Mouse (Mus musculus) olfactory bulb, adult 2 months (tissue): Measurements from ENCODE around the gene Chit1. TPM values are rescaled to one million over a fixed set of nuclear protein-coding genes. Genes with fewer than 3 reads are reported as not detected.

Source experiments
- H3K27ac ChIP-seq: fragments of 200-500 bp; 2 replicates; pipeline ENCODE4 v1.5.1; 2012; ENCODE audit warnings: low read depth, low read length; ENCODE audit not compliant: insufficient read depth
- H3K4me1 ChIP-seq: fragments of 200-500 bp; 2 replicates; pipeline ENCODE4 v1.6.1; 2012; ENCODE audit warnings: low read length; ENCODE audit not compliant: control insufficient read depth, insufficient read depth
- H3K4me3 ChIP-seq: fragments of 200-500 bp; 2 replicates; pipeline ENCODE4 v1.5.1; 2012; ENCODE audit warnings: mild to moderate bottlenecking, low read depth, low read length, moderate library complexity; ENCODE audit not compliant: insufficient read depth
- CTCF ChIP-seq: fragments of 200-500 bp; IDR thresholded peaks from 2 replicates; pipeline ENCODE4 v1.5.1; 2012; ENCODE audit warnings: low read depth, mild to moderate bottlenecking, low read length, moderate library complexity; ENCODE audit not compliant: insufficient read depth
- POLR2A ChIP-seq: fragments of 200-500 bp; IDR thresholded peaks from 2 replicates; pipeline ENCODE4 v1.6.1; 2012; ENCODE audit warnings: mild to moderate bottlenecking, low read depth, low read length, moderate library complexity; ENCODE audit not compliant: insufficient read depth
- WGBS: fragments of 180-500 bp; shearing (Covaris S2); methylation state at CpG from one replicate; pipeline ENCODE4 v1.1.7; 2018; 5-methylcytosine and 5-hydroxymethylcytosine counted together
- polyA plus RNA-seq: library from polyadenylated mRNA; stranded (reverse); fragments of >200 nt; gene quantifications from 2 replicates; pipeline ENCODE4 v1.2.4, GENCODE M21; 2012; ENCODE audit warnings: low replicate concordance; ENCODE audit not compliant: missing spikeins, insufficient read depth, insufficient read length

The Chit1 gene
- polyA plus RNA-seq, 1 experiment = not detected

DNA sequence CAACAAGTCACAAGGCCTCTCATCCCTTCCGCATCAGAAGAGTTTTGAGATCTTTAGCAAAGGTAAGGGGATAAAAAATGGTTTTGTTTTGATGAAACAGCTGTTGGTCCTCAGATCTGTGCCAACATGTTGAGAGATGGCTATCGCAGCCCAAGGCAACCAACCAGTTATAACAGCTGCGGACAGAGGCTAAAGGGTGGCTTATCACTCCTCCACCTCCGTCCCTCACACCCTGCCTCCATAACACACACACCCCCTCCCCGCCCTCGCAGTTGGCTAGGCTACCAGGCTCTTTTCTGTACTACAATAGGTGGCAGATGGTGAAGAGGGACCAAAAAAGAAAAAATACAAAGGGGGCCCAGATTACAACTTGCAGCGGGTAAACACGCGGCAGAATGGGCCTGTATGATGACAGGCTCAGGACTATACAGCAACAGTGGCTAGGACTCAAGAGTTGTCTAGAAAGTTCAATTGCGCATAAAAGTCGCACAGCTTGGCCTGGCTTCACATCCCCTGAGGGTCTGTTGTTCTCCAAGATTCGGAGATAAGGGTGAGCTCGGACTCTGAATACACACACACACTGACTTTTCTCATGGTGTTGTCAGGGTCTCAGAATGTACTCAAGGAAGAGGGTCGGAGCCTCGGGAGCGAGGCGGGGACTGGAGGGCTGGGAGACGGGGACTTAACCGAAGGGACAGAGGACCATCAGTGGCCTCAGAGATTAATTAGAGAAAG lies 32.8 kb upstream of the Chit1 start:
- WGBS = 3% methylated on average over 19 of the region's 19 CpGs
- TF ChIP-seq CTCF (no peak), POLR2A (no peak)
- H3K4me1 ChIP-seq = peaks cover 43% of the 10 kb centered on the region

DNA sequence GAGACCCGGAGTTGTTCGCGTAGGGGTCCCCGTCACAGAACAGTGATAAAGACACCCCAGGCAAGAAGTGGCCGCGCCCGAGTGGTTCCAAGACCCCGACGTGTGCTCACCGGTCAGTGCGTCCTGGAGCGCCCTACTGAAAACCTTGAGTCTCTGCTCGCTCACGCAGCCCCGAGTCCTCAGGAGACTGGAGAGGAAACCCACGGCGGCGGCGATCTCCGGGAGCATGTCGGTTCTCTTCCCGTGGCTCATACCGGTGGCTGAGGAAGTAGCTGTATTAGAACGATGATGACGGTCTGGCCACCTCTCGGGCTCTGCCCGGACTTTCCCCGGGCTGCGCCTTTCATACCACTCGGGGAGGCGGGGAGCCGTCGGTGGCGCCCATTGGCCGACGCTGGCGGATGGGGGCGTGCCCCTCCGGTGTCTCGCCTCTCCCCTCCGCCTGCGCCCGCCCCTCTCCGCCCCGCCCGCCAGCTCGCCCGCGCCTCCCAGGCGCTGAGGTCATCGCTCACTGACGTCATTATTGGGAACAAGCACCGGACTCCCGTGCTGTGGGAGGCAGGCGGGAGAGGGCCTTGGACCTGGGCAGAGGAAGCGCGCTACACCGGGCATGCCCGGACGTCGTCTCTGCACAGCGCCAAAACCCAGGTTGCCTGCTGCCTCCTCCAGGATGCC lies 32.1 kb upstream of the Chit1 start, which contains the start of gene Btg2:
Gene Btg2 (minus strand): TSS at position 319 of the 675 bp plus-strand sequence.
- peaks cover 50% of the 10 kb centered on the region for H3K4me1 ChIP-seq
- H3K27ac ChIP-seq = peak within 1 kb of the TSS; percentile 92
- WGBS = under 1% methylated on average over 55 of the region's 62 CpGs
- H3K4me3 ChIP-seq = peak within 1 kb of the TSS; percentile 88
- TF ChIP-seq CTCF = no peak
- TF ChIP-seq POLR2A = peak; percentile 100

More for the DNA sequence above, 32.8 kb upstream of the Chit1 start:
- Histone ChIP-seq H3K4me3 (peak overlapping the region; percentile 88), H3K27ac (peak overlapping the region; percentile 84)

DNA sequence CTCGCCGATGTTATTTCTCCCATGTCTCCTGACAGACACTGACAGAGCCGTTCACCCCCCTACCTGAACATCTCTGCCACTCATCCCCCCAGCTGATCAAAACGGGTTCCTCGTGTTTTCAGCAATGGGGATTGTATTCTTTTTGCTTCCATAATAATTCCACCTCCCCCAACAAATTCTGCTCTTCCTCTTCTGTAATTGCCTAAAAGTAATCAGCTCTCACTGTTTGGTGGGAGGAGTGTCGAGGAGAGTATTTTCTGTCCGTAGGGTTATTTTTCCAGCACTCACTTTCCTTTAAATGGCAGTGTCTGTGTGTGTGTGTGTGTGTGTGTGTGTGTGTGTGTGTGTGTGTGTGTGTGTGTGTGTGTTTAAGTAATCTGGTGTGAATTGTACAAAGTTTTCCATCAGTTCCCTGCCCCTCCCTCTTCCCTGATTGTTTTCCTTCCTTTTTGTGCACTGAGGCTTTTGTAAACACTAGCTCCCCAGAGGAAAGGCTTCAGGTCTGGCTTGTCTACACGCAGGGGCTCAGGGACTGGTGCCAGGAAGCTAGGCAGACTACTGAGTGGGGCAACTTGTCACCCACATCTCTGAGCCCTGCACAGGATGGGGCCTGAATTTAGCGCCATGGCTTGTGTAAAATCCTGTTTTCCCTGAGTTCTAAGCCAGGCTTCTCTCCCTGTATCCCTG lies 31.4 kb upstream of the Chit1 start:
- Histone ChIP-seq H3K27ac (peak overlapping the region; percentile 92), H3K4me3 (peak overlapping the region; percentile 88), H3K4me1 (peaks cover 49% of the 10 kb centered on the region)
- TF ChIP-seq POLR2A (no peak), CTCF (no peak)
- WGBS = 3% methylated on average over 9 of the region's 9 CpGs

DNA sequence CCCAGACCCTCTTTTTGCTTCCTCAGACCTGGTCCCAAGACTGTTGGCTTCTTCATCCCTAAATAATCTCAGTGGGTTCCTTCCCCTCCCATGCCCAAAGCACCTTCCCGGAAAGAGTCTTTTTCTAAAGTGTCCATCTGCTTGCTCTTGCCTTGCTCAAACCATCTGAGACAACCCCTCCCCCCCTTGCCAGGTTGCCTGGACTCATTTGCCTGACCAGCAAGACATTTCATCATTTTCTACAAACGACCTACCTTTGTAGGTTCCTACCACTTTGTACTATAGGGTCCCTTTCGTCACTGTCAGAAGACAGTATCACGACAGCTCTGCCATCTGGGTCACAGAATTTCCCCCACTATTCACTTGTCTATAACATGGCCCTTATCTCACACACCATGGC lies 30.6 kb upstream of the Chit1 start:
- Histone ChIP-seq H3K4me1 (peaks cover 47% of the 10 kb centered on the region), H3K4me3 (no peak overlapping the region), H3K27ac (0 out of 2 replicates have a peak overlapping the region, but pooled peaks have one; percentile 92)
- WGBS = 93% methylated on average over 4 of the region's 4 CpGs
- TF ChIP-seq CTCF (no peak), POLR2A (no peak)

DNA sequence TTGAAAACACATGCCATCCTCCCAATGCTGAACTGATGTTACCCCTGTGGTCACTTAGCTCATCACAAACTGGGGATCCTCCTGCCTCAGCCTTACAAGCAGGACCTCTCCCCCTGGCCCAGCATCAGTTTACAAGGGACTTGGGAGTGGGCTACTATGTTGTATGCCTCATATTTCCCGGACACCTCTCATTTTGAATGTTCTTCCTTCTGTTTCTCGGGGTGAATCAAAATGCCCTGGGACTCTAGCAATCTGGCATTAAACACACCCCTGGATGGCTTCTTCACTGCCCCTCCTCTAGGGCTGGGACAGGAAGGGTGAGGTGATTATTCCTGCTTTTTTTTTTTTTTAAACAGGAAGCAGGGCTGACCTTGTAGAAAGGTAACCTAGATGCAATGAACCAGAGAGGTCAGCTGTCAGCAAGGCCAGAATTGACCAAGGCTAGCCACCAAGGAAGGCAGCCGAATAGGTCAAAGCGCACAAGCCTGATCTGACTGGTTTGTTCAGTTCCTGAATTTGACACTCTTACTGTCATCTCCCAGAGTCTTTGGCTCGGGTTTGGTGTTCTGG lies 30.1 kb upstream of the Chit1 start:
- Histone ChIP-seq H3K4me1 (peaks cover 43% of the 10 kb centered on the region), H3K27ac (no peak overlapping the region), H3K4me3 (no peak overlapping the region)
- 93% methylated on average over 5 of the region's 5 CpGs for WGBS
- TF ChIP-seq POLR2A (no peak), CTCF (no peak)

DNA sequence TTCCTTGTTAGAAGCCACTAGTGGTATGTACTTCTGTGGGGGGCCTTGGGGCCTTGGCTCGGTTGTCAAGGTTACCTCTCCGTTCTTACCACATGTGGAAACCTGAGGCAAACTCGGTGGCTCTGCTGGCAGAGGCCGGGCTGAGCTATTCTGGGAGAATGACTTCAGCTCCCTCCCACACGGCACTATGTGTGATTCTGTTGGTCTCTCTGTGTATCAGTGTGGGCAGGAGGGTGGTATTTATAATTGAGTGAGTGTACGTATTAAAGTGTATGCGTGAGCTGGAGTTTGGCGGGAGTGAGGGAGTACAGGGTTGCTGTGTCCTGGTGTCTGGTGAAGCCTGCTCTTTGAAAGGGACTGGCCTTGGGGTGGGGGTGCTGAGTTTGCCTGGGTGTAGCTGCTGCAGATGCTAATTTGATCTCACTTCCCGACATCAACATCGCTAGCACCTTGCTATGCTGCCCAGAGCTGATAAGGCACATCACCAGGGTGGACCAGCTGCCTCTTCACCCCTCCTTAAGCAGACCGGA lies 28.0 kb upstream of the Chit1 start:
- WGBS = 28% methylated on average over 11 of the region's 11 CpGs
- H3K27ac ChIP-seq = peak overlapping the region; percentile 92
- peaks cover 32% of the 10 kb centered on the region for H3K4me1 ChIP-seq
- H3K4me3 ChIP-seq = no peak overlapping the region
- TF ChIP-seq POLR2A = no peak
- no peak for TF ChIP-seq CTCF

DNA sequence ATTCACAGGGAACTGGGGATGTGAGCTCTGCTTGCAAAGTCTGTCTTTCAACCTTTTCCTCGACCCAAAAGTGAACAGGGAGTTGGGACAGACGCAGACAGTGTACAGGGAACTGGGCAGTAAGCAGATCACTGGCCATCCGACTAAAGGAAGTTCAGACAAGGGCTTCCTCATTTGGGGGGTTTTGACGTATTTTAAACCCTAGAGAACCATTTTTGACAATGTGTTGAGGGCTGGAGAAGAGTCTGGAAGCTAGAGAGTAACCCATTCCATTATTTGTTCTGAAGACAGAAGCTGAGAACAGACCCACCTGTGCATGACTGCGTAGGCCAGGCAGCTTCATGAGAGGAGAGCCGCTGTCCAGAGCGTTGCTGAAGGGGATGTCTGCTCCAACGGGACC lies 27.4 kb upstream of the Chit1 start:
- H3K4me3 ChIP-seq = no peak overlapping the region
- H3K4me1 ChIP-seq = peaks cover 32% of the 10 kb centered on the region
- 85% methylated on average over 8 of the region's 8 CpGs for WGBS
- TF ChIP-seq POLR2A (no peak), CTCF (no peak)
- H3K27ac ChIP-seq = peak overlapping the region; percentile 92

DNA sequence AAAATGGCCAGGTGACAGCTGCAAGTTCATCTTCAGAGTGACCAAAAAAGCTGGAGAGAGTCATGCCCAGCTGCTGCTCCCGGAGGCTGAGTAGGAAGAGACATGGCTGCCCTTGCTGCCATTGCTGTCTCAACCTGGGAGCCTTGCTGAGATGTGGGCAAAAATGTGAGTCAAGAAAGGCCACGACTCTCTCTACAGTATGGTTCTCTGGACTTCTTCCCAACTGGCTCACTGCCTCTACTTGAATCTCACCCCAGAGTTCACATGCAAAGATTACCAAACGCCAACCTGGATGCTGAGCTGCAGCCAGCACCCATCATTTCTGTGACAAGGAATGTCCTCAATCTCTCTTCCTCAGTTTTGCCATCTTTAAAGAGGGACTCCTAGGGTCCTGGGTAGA lies 26.9 kb upstream of the Chit1 start:
- peaks cover 32% of the 10 kb centered on the region for H3K4me1 ChIP-seq
- no peak overlapping the region for H3K4me3 ChIP-seq
- TF ChIP-seq CTCF = no peak
- no peak for TF ChIP-seq POLR2A
- H3K27ac ChIP-seq = peak overlapping the region; percentile 92; the same call in 1 of the 2 replicates
- WGBS = 72% methylated on average over 3 of the region's 3 CpGs
